Mouse (Mus musculus): ENCODE data around the gene Btbd3. TPM values are rescaled to one million over a fixed set of nuclear protein-coding genes. Genes with fewer than 3 reads are reported as not detected.

Gene Btbd3
- not detected for polyA plus RNA-seq (2017; shearing (Covaris generic))

GRCm38 (mm10) chr2:138256411-138256810 lies at the start of gene Btbd3:
Btbd3 (plus strand) TSS chr2:138256565.
- ATAC-seq, result no peak

- no peak for ATAC-seq
Measured at GRCm38 (mm10) chr2:138215561-138215960, 40.8 kb upstream of the Btbd3 start.

GRCm38 (mm10) chr2:138220269-138220668 lies 36.1 kb upstream of the Btbd3 start:
- no peak for ATAC-seq

GRCm38 (mm10) chr2:138232247-138232646 lies 24.1 kb upstream of the Btbd3 start:
- no peak for ATAC-seq

GRCm38 (mm10) chr2:138236149-138236548 lies 20.2 kb upstream of the Btbd3 start:
- ATAC-seq, result no peak

GRCm38 (mm10) chr2:138242452-138242851 lies 13.9 kb upstream of the Btbd3 start:
- ATAC-seq, result no peak

GRCm38 (mm10) chr2:138245631-138246289 lies 10.6 kb upstream of the Btbd3 start:
- ATAC-seq, result no peak

GRCm38 (mm10) chr2:138247986-138248385 lies 8.4 kb upstream of the Btbd3 start:
- no peak for ATAC-seq

- ATAC-seq, result no peak
Measured at GRCm38 (mm10) chr2:138256851-138257471, 596 bp downstream of the Btbd3 start.

- no peak for ATAC-seq
Measured at GRCm38 (mm10) chr2:138257692-138258315, 1.4 kb downstream of the Btbd3 start.

- ATAC-seq, result no peak
Measured at GRCm38 (mm10) chr2:138261140-138261539, 4.8 kb downstream of the Btbd3 start.

- no peak for ATAC-seq
Measured at GRCm38 (mm10) chr2:138262885-138263284, 6.5 kb downstream of the Btbd3 start.

- ATAC-seq, result no peak
Measured at GRCm38 (mm10) chr2:138265356-138266005, 9.1 kb downstream of the Btbd3 start.

- no peak for ATAC-seq
Measured at GRCm38 (mm10) chr2:138266679-138267078, 10.3 kb downstream of the Btbd3 start.

- no peak for ATAC-seq
Measured at GRCm38 (mm10) chr2:138267852-138268513, 11.6 kb downstream of the Btbd3 start.

GRCm38 (mm10) chr2:138269330-138269729 lies 13.0 kb downstream of the Btbd3 start:
- no peak for ATAC-seq

GRCm38 (mm10) chr2:138273404-138274073 lies 17.2 kb downstream of the Btbd3 start:
- no peak for ATAC-seq

- ATAC-seq, result no peak
Measured at GRCm38 (mm10) chr2:138274086-138274485, 17.7 kb downstream of the Btbd3 start.

GRCm38 (mm10) chr2:138277842-138278691 lies 21.7 kb downstream of the Btbd3 start:
- ATAC-seq, result no peak

GRCm38 (mm10) chr2:138278853-138279640 lies 22.7 kb downstream of the Btbd3 start:
- ATAC-seq, result no peak
